ENCODE assay signal across 12 mouse cellular contexts in genomic region chr8:72006763-72007162, GRCm38 (mm10).
"Had no signal": no experiment of that assay in that cellular context is flagged by ENCODE, and none has a peak within 500 bp of the region (broad histone marks: within the 10 kb centered on the region; RNA-seq: fewer than 3 reads in every experiment).

No protein-coding gene starts in this region.

- DNase-seq: retina, postnatal 1 day; right cerebral cortex, adult 18-20 months; right cerebral cortex, postnatal 14 days; right cerebral cortex, postnatal 25 days; right cerebral cortex, postnatal 4 days; spleen, adult 18-20 months; thymus, adult 18-20 months; thymus, adult 2 months; thymus, postnatal 14 days; thymus, postnatal 25 days; thymus, postnatal 36 days; thymus, postnatal 4 days had no signal
